Mouse (Mus musculus) forebrain, embryonic 12.5 days (tissue): ENCODE measurements around the gene Psmb2. TPM values are rescaled to one million over a fixed set of nuclear protein-coding genes. Genes with fewer than 3 reads are reported as not detected.

Experiments
- ATAC-seq: fragments of 200-750 bp; cut with Nextera tagmentation; 2 replicates; pipeline ENCODE4 v1.8.0; 2017; ENCODE audit warnings: moderate TSS enrichment; ENCODE audit not compliant: low FRiP score
- H3K27ac ChIP-seq: fragments of 300-500 bp; sonication (generic); 2 replicates; pipeline ENCODE4 v1.5.1; 2016; ENCODE audit warnings: mild to moderate bottlenecking
- H3K27me3 ChIP-seq: fragments of 300-500 bp; sonication (generic); 2 replicates; pipeline ENCODE4 v1.6.1; 2016; ENCODE audit warnings: mild to moderate bottlenecking
- H3K36me3 ChIP-seq: fragments of 300-500 bp; sonication (generic); replicated peaks from 2 replicates; pipeline ENCODE4 v1.6.1; 2016; ENCODE audit warnings: mild to moderate bottlenecking
- H3K4me1 ChIP-seq: fragments of 300-500 bp; sonication (generic); 2 replicates; pipeline ENCODE4 v1.6.1; 2016
- H3K4me2 ChIP-seq: fragments of 300-500 bp; sonication (generic); 2 replicates; pipeline ENCODE4 v1.6.1; 2016; ENCODE audit warnings: mild to moderate bottlenecking, moderate library complexity
- H3K4me3 ChIP-seq: fragments of 300-500 bp; sonication (generic); replicated peaks from 2 replicates; pipeline ENCODE4 v1.5.1; 2016; ENCODE audit warnings: mild to moderate bottlenecking
- H3K9ac ChIP-seq: fragments of 300-500 bp; sonication (generic); 2 replicates; pipeline ENCODE4 v1.6.1; 2016; ENCODE audit warnings: mild to moderate bottlenecking
- H3K9me3 ChIP-seq: fragments of 300-500 bp; sonication (generic); 2 replicates; pipeline ENCODE4 v1.6.1; 2016
- WGBS: fragments of 180-500 bp; shearing (Covaris S2); methylation state at CpG from one replicate; pipeline ENCODE4 v1.1.7; 2016; 5-methylcytosine and 5-hydroxymethylcytosine counted together
- polyA plus RNA-seq: library from polyadenylated mRNA; unstranded; fragments of >200 nt; fragmentation: Nextera tagmentation; extraction: Ambion mirVana; gene quantifications from 2 replicates; pipeline ENCODE4 v1.2.1, GENCODE M21; 2016

Psmb2 gene
- polyA plus RNA-seq, 1 experiment from 2014 or later = 480 TPM

- H3K27me3 ChIP-seq = peaks cover 18% of the 10 kb centered on the region
- H3K36me3 ChIP-seq = no peaks in the 10 kb centered on the region
- no peak overlapping the region for H3K4me2 ChIP-seq
- no peak for ATAC-seq
- 16% methylated on average over 9 of the region's 9 CpGs for WGBS
- H3K4me3 ChIP-seq = no peak overlapping the region
- H3K4me1 ChIP-seq = no peaks in the 10 kb centered on the region
- H3K9ac ChIP-seq = no peak overlapping the region
- no peaks in the 10 kb centered on the region for H3K9me3 ChIP-seq
- no peak overlapping the region for H3K27ac ChIP-seq
Measured at GRCm38 (mm10) chr4:126655356-126655755, 22.1 kb upstream of the Psmb2 start.

DNA sequence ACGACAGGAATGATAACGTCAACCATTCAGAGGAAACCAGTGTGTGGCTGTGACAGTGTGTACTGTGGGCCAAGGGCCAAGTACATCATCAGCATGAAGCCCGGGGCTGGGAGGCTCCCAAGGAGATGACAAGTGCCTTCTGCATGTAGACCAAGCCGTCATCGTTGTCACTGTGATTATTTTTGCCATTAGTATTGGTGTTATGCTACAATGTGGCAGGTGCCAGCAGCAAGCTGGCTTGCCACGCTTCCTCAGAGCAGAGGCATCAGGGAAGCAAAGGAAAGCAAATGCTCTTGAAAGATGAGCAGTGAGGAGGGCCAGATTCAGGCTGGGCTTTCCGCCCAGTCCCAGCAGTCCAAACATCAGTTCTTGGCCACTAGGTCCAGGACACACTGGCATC, 16.2 kb upstream of the Psmb2 start:
- no peak overlapping the region for H3K4me3 ChIP-seq
- ATAC-seq = no peak
- WGBS = 82% methylated on average over 7 of the region's 7 CpGs
- H3K36me3 ChIP-seq = no peaks in the 10 kb centered on the region
- no peaks in the 10 kb centered on the region for H3K4me1 ChIP-seq
- H3K9ac ChIP-seq = no peak overlapping the region
- no peak overlapping the region for H3K27ac ChIP-seq
- peaks cover 28% of the 10 kb centered on the region for H3K27me3 ChIP-seq
- no peak overlapping the region for H3K4me2 ChIP-seq
- H3K9me3 ChIP-seq = no peaks in the 10 kb centered on the region

DNA sequence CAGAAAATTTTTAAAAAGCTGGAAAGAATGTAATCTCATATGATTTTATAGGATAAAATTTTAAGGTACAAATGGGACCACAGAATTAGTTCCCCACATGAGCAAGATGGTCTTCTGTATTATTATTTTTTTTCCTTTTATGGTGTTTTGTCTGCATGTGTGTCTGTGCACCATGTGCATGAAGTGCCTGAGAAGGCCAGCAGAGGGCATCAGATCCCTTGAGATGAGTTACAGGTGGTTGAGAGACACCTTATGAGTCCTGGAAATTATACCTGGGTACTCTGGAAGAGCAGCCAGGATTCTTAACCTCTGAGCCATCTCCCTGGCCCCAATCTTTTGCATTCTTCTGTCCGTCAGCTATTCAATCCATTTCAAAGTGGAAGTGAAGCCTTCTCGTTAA, 10.4 kb upstream of the Psmb2 start:
- Histone ChIP-seq H3K4me1 (no peaks in the 10 kb centered on the region), H3K9me3 (no peaks in the 10 kb centered on the region), H3K27me3 (peaks cover 10% of the 10 kb centered on the region; the same call in 1 of the 2 replicates), H3K9ac (no peak overlapping the region), H3K27ac (no peak overlapping the region), H3K4me3 (no peak overlapping the region), H3K36me3 (no peaks in the 10 kb centered on the region), H3K4me2 (no peak overlapping the region)
- no peak for ATAC-seq
- 87% methylated on average over 2 of the region's 2 CpGs for WGBS

- H3K27ac ChIP-seq = no peak overlapping the region
- no peak overlapping the region for H3K9ac ChIP-seq
- H3K4me1 ChIP-seq = peaks cover 20% of the 10 kb centered on the region
- H3K27me3 ChIP-seq = no peaks in the 10 kb centered on the region
- ATAC-seq = no peak
- WGBS = 93% methylated on average over 5 of the region's 5 CpGs
- H3K4me2 ChIP-seq = no peak overlapping the region
- no peak overlapping the region for H3K4me3 ChIP-seq
- H3K9me3 ChIP-seq = no peaks in the 10 kb centered on the region
- peaks cover 30% of the 10 kb centered on the region for H3K36me3 ChIP-seq
Measured at GRCm38 (mm10) chr4:126682298-126682697, 4.9 kb downstream of the Psmb2 start.

GRCm38 (mm10) chr4:126683084-126683483, 5.7 kb downstream of the Psmb2 start:
- H3K36me3 ChIP-seq = peaks cover 36% of the 10 kb centered on the region
- peaks cover 18% of the 10 kb centered on the region for H3K4me1 ChIP-seq
- no peaks in the 10 kb centered on the region for H3K9me3 ChIP-seq
- H3K4me2 ChIP-seq = no peak overlapping the region
- no peaks in the 10 kb centered on the region for H3K27me3 ChIP-seq
- H3K9ac ChIP-seq = no peak overlapping the region
- WGBS = 54% methylated on average over 3 of the region's 3 CpGs
- no peak overlapping the region for H3K27ac ChIP-seq
- H3K4me3 ChIP-seq = no peak overlapping the region
- no peak for ATAC-seq

DNA sequence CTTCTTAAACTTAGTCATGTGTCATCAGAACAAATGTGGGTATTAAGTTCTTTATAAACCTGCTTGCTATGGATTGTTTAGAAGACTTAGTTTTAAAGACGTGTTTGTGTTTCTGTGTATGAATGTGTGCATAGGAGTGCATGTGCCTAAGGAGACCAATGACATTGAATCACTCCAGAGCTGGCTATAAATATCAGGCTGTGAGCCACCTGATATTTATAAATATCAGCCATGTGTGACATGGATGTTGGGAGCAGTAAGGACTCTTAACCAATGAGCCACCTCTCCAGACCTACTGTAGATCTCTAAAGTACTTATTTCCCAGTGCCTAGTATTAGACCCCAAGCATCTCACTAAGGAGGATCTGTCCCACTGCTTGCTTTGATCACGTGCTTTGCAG, 12.0 kb downstream of the Psmb2 start:
- Histone ChIP-seq H3K9me3 (no peaks in the 10 kb centered on the region), H3K4me3 (no peak overlapping the region), H3K27ac (no peak overlapping the region), H3K4me2 (no peak overlapping the region), H3K36me3 (peaks cover 43% of the 10 kb centered on the region), H3K9ac (no peak overlapping the region), H3K4me1 (no peaks in the 10 kb centered on the region), H3K27me3 (no peaks in the 10 kb centered on the region)
- 95% methylated on average over 2 of the region's 2 CpGs for WGBS
- no peak for ATAC-seq

- Histone ChIP-seq H3K27me3 (no peaks in the 10 kb centered on the region), H3K9ac (no peak overlapping the region), H3K9me3 (no peaks in the 10 kb centered on the region), H3K36me3 (peaks cover 10% of the 10 kb centered on the region), H3K4me1 (no peaks in the 10 kb centered on the region), H3K4me2 (no peak overlapping the region), H3K27ac (no peak overlapping the region), H3K4me3 (no peak overlapping the region)
- no peak for ATAC-seq
- WGBS = 92% methylated on average over 5 of the region's 5 CpGs
Measured at GRCm38 (mm10) chr4:126693021-126693420, 15.6 kb downstream of the Psmb2 start.

- Histone ChIP-seq H3K27ac (no peak overlapping the region), H3K27me3 (no peaks in the 10 kb centered on the region), H3K4me3 (no peak overlapping the region), H3K4me1 (no peaks in the 10 kb centered on the region), H3K36me3 (peaks cover 18% of the 10 kb centered on the region), H3K9ac (no peak overlapping the region), H3K9me3 (no peaks in the 10 kb centered on the region), H3K4me2 (no peak overlapping the region)
- ATAC-seq = no peak
- WGBS = 92% methylated on average over 4 of the region's 4 CpGs
Measured at GRCm38 (mm10) chr4:126696908-126697307, 19.5 kb downstream of the Psmb2 start.

GRCm38 (mm10) chr4:126706630-126707438, 29.4 kb downstream of the Psmb2 start:
- Histone ChIP-seq H3K36me3 (peaks cover 68% of the 10 kb centered on the region), H3K4me3 (no peak overlapping the region), H3K27ac (0 out of 2 replicates have a peak overlapping the region, but pooled peaks have one; percentile 13), H3K27me3 (no peaks in the 10 kb centered on the region), H3K4me2 (no peak overlapping the region), H3K9me3 (no peaks in the 10 kb centered on the region), H3K4me1 (peaks cover 8% of the 10 kb centered on the region; the same call in 1 of the 2 replicates), H3K9ac (no peak overlapping the region)
- ATAC-seq = no peak
- WGBS = 71% methylated on average over 12 of the region's 12 CpGs

- H3K4me3 ChIP-seq = no peak overlapping the region
- peaks cover 62% of the 10 kb centered on the region for H3K36me3 ChIP-seq
- no peaks in the 10 kb centered on the region for H3K9me3 ChIP-seq
- H3K27me3 ChIP-seq = no peaks in the 10 kb centered on the region
- ATAC-seq = no peak
- H3K27ac ChIP-seq = no peak overlapping the region
- 76% methylated on average over 5 of the region's 5 CpGs for WGBS
- H3K4me2 ChIP-seq = no peak overlapping the region
- peaks cover 8% of the 10 kb centered on the region; the same call in 1 of the 2 replicates for H3K4me1 ChIP-seq
- H3K9ac ChIP-seq = no peak overlapping the region
Measured at GRCm38 (mm10) chr4:126707439-126707826, 30.0 kb downstream of the Psmb2 start.

- H3K4me1 ChIP-seq = peaks cover 22% of the 10 kb centered on the region
- peaks cover 84% of the 10 kb centered on the region for H3K27me3 ChIP-seq
- H3K4me2 ChIP-seq = peak overlapping the region; percentile 22; the same call in 1 of the 2 replicates
- no peaks in the 10 kb centered on the region for H3K36me3 ChIP-seq
- WGBS = under 1% methylated on average over 18 of the region's 18 CpGs
- no peaks in the 10 kb centered on the region for H3K9me3 ChIP-seq
- ATAC-seq = no peak
- no peak overlapping the region; the same call in 1 of the 2 replicates for H3K9ac ChIP-seq
- no peak overlapping the region for H3K27ac ChIP-seq
- H3K4me3 ChIP-seq = 0 out of 2 replicates have a peak overlapping the region, but pooled peaks have one; percentile 0
Measured at GRCm38 (mm10) chr4:126732111-126732510, 54.7 kb downstream of the Psmb2 start.

- no peak for ATAC-seq
- H3K4me1 ChIP-seq = peaks cover 22% of the 10 kb centered on the region
- peaks cover 90% of the 10 kb centered on the region for H3K27me3 ChIP-seq
- H3K4me2 ChIP-seq = no peak overlapping the region
- H3K27ac ChIP-seq = no peak overlapping the region
- 0 out of 2 replicates have a peak overlapping the region, but pooled peaks have one; percentile 0 for H3K4me3 ChIP-seq
- no peaks in the 10 kb centered on the region for H3K36me3 ChIP-seq
- H3K9ac ChIP-seq = no peak overlapping the region; the same call in 1 of the 2 replicates
- WGBS = 3% methylated on average over 26 of the region's 26 CpGs
- no peaks in the 10 kb centered on the region for H3K9me3 ChIP-seq
Measured at GRCm38 (mm10) chr4:126732531-126733380, 55.3 kb downstream of the Psmb2 start.
